Mouse (Mus musculus): ENCODE data around the gene Zic4.

The Zic4 gene

GRCm38 (mm10) chr9:91363011-91363730 lies 958 bp downstream of the Zic4 start:
- peak; percentile 4 for DNase-seq (ENCODE audit: low read depth, low spot score)

DNA sequence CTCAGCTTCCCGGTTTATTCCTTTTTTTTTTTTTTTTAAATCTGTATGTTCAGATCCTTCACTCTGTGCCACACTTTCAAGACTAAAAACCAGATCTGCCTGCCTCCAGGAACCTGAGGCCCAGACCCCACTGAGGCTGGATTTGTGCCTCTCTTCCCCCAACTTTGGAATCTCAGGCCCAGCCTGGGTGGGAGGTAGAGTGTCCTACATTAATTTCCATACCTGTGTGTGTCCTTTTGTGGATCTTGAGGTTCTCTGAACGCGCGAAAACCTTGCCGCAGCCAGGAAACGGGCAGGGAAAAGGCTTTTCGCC lies 1.6 kb downstream of the Zic4 start:
- DNase-seq (ENCODE audit: low read depth, low spot score): no peak

DNA sequence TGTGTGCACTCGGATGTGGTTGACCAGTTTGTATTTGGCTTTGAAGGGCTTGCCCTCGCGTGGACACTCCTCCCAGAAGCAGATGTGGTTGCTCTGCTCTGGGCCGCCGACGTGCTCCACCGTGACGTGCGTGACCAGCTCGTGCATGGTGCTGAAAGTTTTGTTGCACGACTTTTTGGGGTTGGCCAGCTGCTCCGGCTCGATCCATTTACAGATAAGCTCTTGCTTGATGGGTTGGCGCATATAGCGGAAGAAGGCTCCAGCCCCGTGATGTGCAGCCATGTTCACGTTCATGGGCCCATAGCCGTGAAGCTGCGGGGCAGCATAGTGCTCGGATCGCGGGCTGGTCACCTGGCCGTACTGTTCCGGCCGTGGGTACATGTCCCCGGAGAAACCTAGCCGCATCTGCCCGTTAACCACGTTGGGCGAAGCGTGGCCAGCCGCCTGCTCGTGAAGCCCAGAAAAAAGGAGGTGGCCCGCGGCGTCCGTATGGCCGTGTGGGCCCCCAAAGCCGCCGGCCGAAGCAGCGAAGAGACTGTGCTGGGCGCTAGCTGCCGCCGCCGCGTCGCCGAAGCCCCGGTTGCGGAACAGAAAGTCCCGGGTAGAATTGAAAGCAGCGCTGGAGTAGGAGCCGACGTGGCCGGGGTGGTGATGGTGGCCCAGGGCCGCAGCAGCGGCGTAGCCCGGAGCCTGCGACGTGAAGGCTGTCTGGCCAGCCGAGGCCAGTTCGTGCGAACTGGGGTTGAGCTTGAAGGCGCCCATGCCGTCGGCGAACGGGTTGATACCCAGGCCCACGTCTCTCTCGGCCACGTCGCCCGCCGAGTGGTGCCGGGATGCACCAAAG lies 2.1 kb downstream of the Zic4 start:
- peak; percentile 60 for DNase-seq (ENCODE audit: low read depth, low spot score)

- DNase-seq (ENCODE audit: low read depth, low spot score): peak; percentile 70
Observed at GRCm38 (mm10) chr9:91364971-91365501, 2.8 kb downstream of the Zic4 start.

- DNase-seq (ENCODE audit: low read depth, low spot score): peak; percentile 79
Observed at GRCm38 (mm10) chr9:91365664-91366063, 3.5 kb downstream of the Zic4 start, which contains the start of gene Zic1. Zic1 (minus strand) TSS chr9:91365810.

DNA sequence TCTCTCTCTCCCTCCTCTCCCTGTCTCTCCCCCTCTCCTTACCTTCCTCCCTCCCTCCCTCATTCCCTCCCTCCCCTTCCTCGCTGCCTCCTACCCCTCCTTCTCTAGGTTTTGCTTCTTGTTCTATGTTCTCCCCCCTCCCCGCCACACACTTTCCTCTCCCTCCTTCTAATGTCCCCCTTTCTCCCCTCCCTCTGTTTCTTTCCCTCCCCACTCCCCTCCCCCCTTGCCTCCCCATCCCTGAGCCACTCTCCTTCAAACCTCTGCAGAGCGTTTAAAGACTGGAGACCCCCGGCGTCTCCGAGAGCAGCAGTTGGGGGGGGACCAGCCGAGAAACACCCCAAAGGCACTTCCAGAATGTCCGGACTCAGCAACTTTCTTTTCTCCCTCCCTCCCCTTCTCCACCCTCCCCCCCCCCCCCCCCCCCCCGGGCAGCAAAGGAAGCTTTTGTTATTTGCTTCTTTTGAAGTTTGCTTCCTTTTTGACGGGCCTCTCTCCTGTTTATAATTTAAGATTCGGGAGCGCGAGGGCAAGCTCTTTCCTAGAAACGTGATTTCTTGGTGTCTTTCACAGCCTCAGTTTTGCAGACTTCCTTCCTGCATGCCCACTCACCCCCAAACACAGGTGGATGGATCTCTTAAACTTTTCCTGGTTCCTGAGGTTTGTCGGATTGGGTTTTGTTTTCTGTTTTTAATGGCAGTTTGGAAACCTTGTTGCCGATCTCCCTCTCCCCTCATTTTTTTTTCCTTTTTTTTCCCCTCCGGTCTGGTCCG lies 4.2 kb downstream of the Zic4 start:
- DNase-seq (ENCODE audit: low read depth, low spot score): peak; percentile 30

- peak; percentile 13 for DNase-seq (ENCODE audit: low read depth, low spot score)
Observed at GRCm38 (mm10) chr9:91366999-91367811, 5.0 kb downstream of the Zic4 start.

DNA sequence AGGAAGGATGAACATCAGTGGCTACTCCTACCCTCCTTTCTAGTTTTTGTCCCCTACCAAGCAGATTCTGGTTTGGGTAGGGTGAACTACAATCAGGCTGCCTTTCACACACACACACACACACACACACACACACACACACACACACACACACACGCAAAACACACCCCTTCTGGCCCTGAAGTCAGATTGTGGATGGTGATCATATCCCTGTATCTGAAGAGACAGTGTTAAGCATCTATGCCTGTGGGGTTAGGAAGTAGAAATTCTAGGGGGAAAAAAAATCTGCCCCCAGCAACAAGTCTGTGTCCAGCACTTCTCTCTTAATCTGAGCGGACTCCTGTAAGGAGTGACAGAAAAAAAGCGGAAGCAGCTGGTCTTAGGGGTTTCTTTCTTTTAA lies 5.9 kb downstream of the Zic4 start:
- DNase-seq (ENCODE audit: low read depth, low spot score): no peak

- no peak for DNase-seq (ENCODE audit: low read depth, low spot score)
Observed at GRCm38 (mm10) chr9:91368946-91369292, 6.7 kb downstream of the Zic4 start.

DNA sequence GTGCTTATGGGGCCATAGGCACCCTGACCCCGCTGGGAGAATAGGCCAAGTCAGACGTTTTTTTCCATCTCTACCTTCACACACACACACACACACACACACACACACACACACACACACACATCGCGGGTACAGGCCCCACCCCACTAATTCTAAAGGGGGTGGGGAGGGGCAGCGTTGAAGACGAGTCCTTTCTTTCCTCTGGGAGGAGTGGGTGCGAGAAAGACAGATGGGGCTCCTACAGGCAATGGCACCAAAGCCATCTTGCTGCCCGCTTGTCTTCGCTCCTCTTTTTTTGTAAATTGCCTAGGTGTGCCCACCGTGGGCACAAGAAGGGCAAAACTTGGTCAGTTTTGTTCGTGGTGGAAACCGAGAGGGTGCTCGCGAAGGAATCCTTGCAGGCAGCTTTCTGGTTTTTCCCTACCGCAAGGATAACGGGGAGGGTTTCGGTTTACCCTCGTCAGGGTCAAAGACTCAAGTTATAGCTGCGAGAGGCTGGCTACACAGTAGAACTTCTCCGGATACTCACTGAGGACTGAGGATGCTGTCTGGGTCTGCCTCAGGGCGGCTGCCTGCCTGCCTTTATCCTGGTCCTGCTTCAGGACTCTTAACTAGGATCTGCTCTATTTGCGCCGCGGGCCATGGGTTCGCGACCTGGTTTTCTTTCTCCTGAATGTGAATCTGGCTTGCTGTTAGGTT lies 7.2 kb downstream of the Zic4 start:
- peak; percentile 30 for DNase-seq (ENCODE audit: low read depth, low spot score)

GRCm38 (mm10) chr9:91370191-91370708 lies 8.0 kb downstream of the Zic4 start:
- no peak for DNase-seq (ENCODE audit: low read depth, low spot score)

- DNase-seq (ENCODE audit: low read depth, low spot score): no peak
Observed at GRCm38 (mm10) chr9:91371011-91371410, 8.8 kb downstream of the Zic4 start.

DNA sequence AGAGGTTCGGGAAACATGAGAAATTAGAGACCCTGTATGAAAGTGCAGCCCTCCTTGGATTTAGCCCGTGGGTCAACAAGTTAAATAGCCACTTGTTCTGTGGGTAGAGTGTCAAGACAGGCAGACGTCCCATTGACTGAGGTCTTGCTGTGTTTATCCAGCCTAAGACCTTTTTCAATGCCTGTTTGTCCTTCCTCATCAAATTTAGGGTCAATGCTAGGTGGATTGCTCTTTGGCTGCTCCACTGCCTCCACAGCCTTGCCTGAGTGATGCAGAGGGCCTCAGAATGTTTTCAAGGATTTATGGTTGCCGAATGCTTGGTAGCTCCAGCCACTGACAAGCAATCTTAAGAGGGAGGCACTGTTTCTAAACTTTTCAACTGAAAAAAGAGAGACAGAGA lies 9.4 kb downstream of the Zic4 start:
- no peak for DNase-seq (ENCODE audit: low read depth, low spot score)

GRCm38 (mm10) chr9:91373811-91374575 lies 11.8 kb downstream of the Zic4 start:
- no peak for DNase-seq (ENCODE audit: low read depth, low spot score)

GRCm38 (mm10) chr9:91374665-91375064 lies 12.5 kb downstream of the Zic4 start:
- DNase-seq (ENCODE audit: low read depth, low spot score): no peak

GRCm38 (mm10) chr9:91377036-91377872 lies 15.0 kb downstream of the Zic4 start:
- DNase-seq (ENCODE audit: low read depth, low spot score): no peak

DNA sequence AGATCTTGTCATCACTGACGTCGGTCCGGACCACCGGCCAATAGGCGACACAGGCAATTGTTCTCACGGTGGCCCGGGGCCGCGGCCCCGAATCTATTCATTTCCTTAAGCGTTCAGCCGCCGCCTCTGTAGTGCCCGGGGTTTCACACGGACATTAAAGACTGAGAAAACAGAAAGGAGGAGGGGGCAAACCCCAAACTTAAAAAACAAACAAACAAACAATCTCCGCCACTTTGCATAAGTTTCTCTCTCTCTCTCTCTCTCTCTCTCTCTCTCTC lies 15.6 kb downstream of the Zic4 start:
- DNase-seq (ENCODE audit: low read depth, low spot score): no peak

GRCm38 (mm10) chr9:91378411-91379299 lies 16.4 kb downstream of the Zic4 start:
- DNase-seq (ENCODE audit: low read depth, low spot score): no peak

Data from ZHBTc4 (cell line).